Mouse (Mus musculus) hindbrain, embryonic 15.5 days (tissue): ENCODE measurements around the gene Mtrf1. TPM values are rescaled to one million over a fixed set of nuclear protein-coding genes. Genes with fewer than 3 reads are reported as not detected.
"Not testable (repeated sequence)": the region's sequence is repeated elsewhere in the genome, so short reads cannot be mapped to it uniquely, and the experiment has no call there.

ENCODE experiments used
- ATAC-seq: fragments of 200-750 bp; cut with Nextera tagmentation; 2 replicates; pipeline ENCODE4 v1.8.0; 2017; ENCODE audit warnings: low read depth, moderate number of reproducible peaks, moderate TSS enrichment; ENCODE audit not compliant: low FRiP score
- H3K27ac ChIP-seq: fragments of 300-500 bp; sonication (generic); replicated peaks from 2 replicates; pipeline ENCODE4 v1.5.1; 2015; ENCODE audit warnings: mild to moderate bottlenecking, inconsistent platforms
- H3K27me3 ChIP-seq: fragments of 300-500 bp; sonication (generic); 2 replicates; pipeline ENCODE4 v1.6.1; 2015; ENCODE audit warnings: control low read depth, inconsistent platforms
- H3K36me3 ChIP-seq: fragments of 300-500 bp; sonication (generic); 2 replicates; pipeline ENCODE4 v1.6.1; 2015; ENCODE audit warnings: control low read depth, inconsistent platforms
- H3K4me1 ChIP-seq: fragments of 300-500 bp; sonication (generic); replicated peaks from 2 replicates; pipeline ENCODE4 v1.6.1; 2015; ENCODE audit warnings: control low read depth, inconsistent platforms
- H3K4me2 ChIP-seq: fragments of 300-500 bp; sonication (generic); 2 replicates; pipeline ENCODE4 v1.6.1; 2015; ENCODE audit warnings: moderate library complexity, mild to moderate bottlenecking, inconsistent platforms
- H3K4me3 ChIP-seq: fragments of 300-500 bp; sonication (generic); 2 replicates; pipeline ENCODE4 v1.5.1; 2015; ENCODE audit warnings: mild to moderate bottlenecking, inconsistent platforms
- H3K9ac ChIP-seq: fragments of 300-500 bp; sonication (generic); 2 replicates; pipeline ENCODE4 v1.6.1; 2015; ENCODE audit warnings: inconsistent platforms
- H3K9me3 ChIP-seq: fragments of 300-500 bp; sonication (generic); 2 replicates; pipeline ENCODE4 v1.6.1; 2016; ENCODE audit warnings: control low read depth, inconsistent platforms
- WGBS: fragments of 180-500 bp; shearing (Covaris S2); methylation state at CpG from one replicate; pipeline ENCODE4 v1.1.7; 2015; 5-methylcytosine and 5-hydroxymethylcytosine counted together
- polyA plus RNA-seq: library from polyadenylated mRNA; unstranded; fragments of >200 nt; fragmentation: Nextera tagmentation; extraction: Ambion mirVana; gene quantifications from 2 replicates; pipeline ENCODE4 v1.2.1, GENCODE M21; 2015

Mtrf1 gene
- polyA plus RNA-seq, 1 experiment from 2014 or later = 10.9 TPM

GRCm38 (mm10) chr14:79452591-79452934 lies 55.0 kb downstream of the Mtrf1 start:
- H3K27me3 ChIP-seq, H3K27ac ChIP-seq, H3K4me3 ChIP-seq, H3K9ac ChIP-seq, H3K9me3 ChIP-seq, H3K4me2 ChIP-seq, H3K4me1 ChIP-seq, H3K36me3 ChIP-seq: not testable (repeated sequence)
- 95% methylated on average over 8 of the region's 10 CpGs for WGBS
- peak; percentile 16; the same call in 1 of the 2 replicates for ATAC-seq

GRCm38 (mm10) chr14:79460401-79460800 lies 62.8 kb downstream of the Mtrf1 start:
- Histone ChIP-seq H3K9ac (no peak overlapping the region), H3K4me3 (no peak overlapping the region), H3K27me3 (no peaks in the 10 kb centered on the region), H3K27ac (no peak overlapping the region), H3K9me3 (no peaks in the 10 kb centered on the region), H3K4me1 (no peaks in the 10 kb centered on the region), H3K36me3 (peaks cover 36% of the 10 kb centered on the region), H3K4me2 (no peak overlapping the region)
- WGBS = 95% methylated on average over 1 of the region's 1 CpGs
- ATAC-seq = no peak

GRCm38 (mm10) chr14:79460988-79461387 lies 63.4 kb downstream of the Mtrf1 start:
- H3K27ac ChIP-seq = no peak overlapping the region
- H3K36me3 ChIP-seq = peaks cover 42% of the 10 kb centered on the region
- no peaks in the 10 kb centered on the region for H3K4me1 ChIP-seq
- ATAC-seq = no peak
- no peak overlapping the region for H3K4me2 ChIP-seq
- no peaks in the 10 kb centered on the region for H3K9me3 ChIP-seq
- WGBS = 95% methylated on average over 4 of the region's 4 CpGs
- H3K27me3 ChIP-seq = no peaks in the 10 kb centered on the region
- no peak overlapping the region for H3K9ac ChIP-seq
- no peak overlapping the region for H3K4me3 ChIP-seq

DNA sequence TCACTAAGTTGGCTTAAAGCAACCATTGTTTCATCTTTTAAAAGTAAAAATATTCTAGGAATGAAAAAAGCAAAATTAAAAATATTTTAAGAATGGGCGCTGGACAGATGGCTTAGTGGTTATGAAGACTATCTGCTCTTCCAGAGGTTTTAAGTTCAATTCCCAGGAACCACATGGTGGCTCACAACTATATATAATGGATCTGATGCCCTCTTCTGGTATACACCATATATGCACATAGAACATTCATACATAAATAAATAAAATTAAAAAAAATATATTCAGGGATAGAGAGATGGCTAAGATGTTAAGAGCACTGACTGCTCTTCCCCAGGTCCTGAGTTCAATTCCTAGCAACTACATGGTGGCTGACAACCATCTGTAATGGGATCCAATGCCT lies 68.1 kb downstream of the Mtrf1 start:
- no peaks in the 10 kb centered on the region for H3K4me1 ChIP-seq
- H3K9me3 ChIP-seq = no peaks in the 10 kb centered on the region
- no peak for ATAC-seq
- H3K4me3 ChIP-seq = no peak overlapping the region
- no peak overlapping the region for H3K9ac ChIP-seq
- H3K27me3 ChIP-seq = no peaks in the 10 kb centered on the region
- peaks cover 71% of the 10 kb centered on the region for H3K36me3 ChIP-seq
- no peak overlapping the region for H3K4me2 ChIP-seq
- H3K27ac ChIP-seq = no peak overlapping the region
- WGBS = 96% methylated on average over 1 of the region's 1 CpGs

DNA sequence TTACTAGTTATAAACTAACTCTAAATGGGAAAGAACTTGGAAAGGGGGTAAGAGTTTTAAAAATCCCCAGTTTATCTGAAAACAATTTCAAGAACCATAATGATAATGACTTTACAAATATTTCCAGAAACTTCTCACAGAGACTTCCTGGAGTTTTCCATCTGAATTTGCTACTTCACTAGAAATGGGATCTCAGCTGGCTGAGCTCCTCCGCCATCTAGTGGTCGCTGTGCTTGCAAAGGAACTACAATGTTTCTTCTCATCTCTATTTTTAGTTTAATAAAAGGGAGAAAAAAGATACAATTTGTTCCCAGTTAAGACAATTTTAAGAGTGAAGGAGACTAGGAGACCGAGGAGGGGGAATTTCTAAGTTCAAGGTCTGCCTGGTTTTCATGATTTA lies 70.0 kb downstream of the Mtrf1 start:
- H3K4me3 ChIP-seq = no peak overlapping the region
- H3K27me3 ChIP-seq = no peaks in the 10 kb centered on the region
- H3K4me1 ChIP-seq = no peaks in the 10 kb centered on the region
- no peak overlapping the region for H3K9ac ChIP-seq
- no peak for ATAC-seq
- H3K36me3 ChIP-seq = peaks cover 75% of the 10 kb centered on the region
- 34% methylated on average over 3 of the region's 3 CpGs for WGBS
- no peaks in the 10 kb centered on the region for H3K9me3 ChIP-seq
- no peak overlapping the region for H3K27ac ChIP-seq
- H3K4me2 ChIP-seq = no peak overlapping the region

Other genes with a start within 250 kb of the Mtrf1 start
- gene Zfp957, start 150.4 kb upstream of the Mtrf1 start, polyA plus RNA-seq = not detected in 2 replicates
- gene Rgcc, start 96.1 kb upstream of the Mtrf1 start, polyA plus RNA-seq = 40.4 and 41.1 TPM in 2 replicates
- 20.3 and 21.4 TPM in 2 replicates for gene Naa16, start 7.0 kb upstream of the Mtrf1 start, polyA plus RNA-seq
- 18.2 and 18.8 TPM in 2 replicates for gene Kbtbd7, start 28.7 kb downstream of the Mtrf1 start, polyA plus RNA-seq
- 2.0 and 2.8 TPM in 2 replicates for gene Kbtbd6, start 54.1 kb downstream of the Mtrf1 start, polyA plus RNA-seq
- 2.9 and 3.8 TPM in 2 replicates for gene Elf1, start 83.4 kb downstream of the Mtrf1 start, polyA plus RNA-seq
- gene Wbp4, start 83.7 kb downstream of the Mtrf1 start, polyA plus RNA-seq = 40.1 and 43.1 TPM in 2 replicates
- gene Sugt1, start 189.9 kb downstream of the Mtrf1 start, polyA plus RNA-seq = 100 and 105 TPM in 2 replicates